Mouse (Mus musculus) MEL (cell line): ENCODE data around the gene Mymx. TPM values are rescaled to one million over a fixed set of nuclear protein-coding genes. Genes with fewer than 3 reads are reported as not detected.

Experiments used
- DNase-seq: peaks from one replicate; pipeline ENCODE4 v3.0.0; 2011; ENCODE audit warnings: low read depth, low spot score
- H3K27ac ChIP-seq: 2 replicates; pipeline ENCODE4 v1.5.1; 2012; ENCODE audit warnings: low read depth, mild to moderate bottlenecking, control low read depth, low read length, moderate library complexity; ENCODE audit not compliant: control insufficient read depth
- H3K27me3 ChIP-seq, 2 experiments: fragments of 150-350 bp in 1 of 2; sonication (generic) in 1 of 2; 2 replicates each; pipeline ENCODE4 v1.6.1; 2012; ENCODE audit warnings: low read length in 2 of 2, mild to moderate bottlenecking in 2 of 2, improper control_type of control experiment in 1 of 2, moderate library complexity in 1 of 2; ENCODE audit not compliant: insufficient read depth in 2 of 2, control insufficient read depth in 1 of 2
- H3K36me3 ChIP-seq, 2 experiments: 2 replicates each; pipeline ENCODE4 v1.6.1; 2012 to 2014; ENCODE audit warnings: low read length in 2 of 2, improper control_type of control experiment in 1 of 2, inconsistent platforms in 1 of 2, mild to moderate bottlenecking in 1 of 2; ENCODE audit not compliant: insufficient read depth in 2 of 2, control insufficient read depth in 1 of 2
- H3K4me1 ChIP-seq, 2 experiments: fragments of 150-350 bp in 1 of 2; sonication (generic) in 1 of 2; 2 replicates each; pipeline ENCODE4 v1.6.1; 2012; ENCODE audit warnings: low read length in 2 of 2, improper control_type of control experiment in 1 of 2, mild to moderate bottlenecking in 1 of 2; ENCODE audit not compliant: insufficient read depth in 2 of 2, control insufficient read depth in 1 of 2
- H3K4me3 ChIP-seq, 2 experiments: fragments of 150-350 bp in 1 of 2; sonication (generic) in 1 of 2; 2 replicates each; pipeline ENCODE4 v1.5.1; 2012; ENCODE audit warnings: low read depth in 2 of 2, low read length in 2 of 2, mild to moderate bottlenecking in 2 of 2, moderate library complexity in 2 of 2, control low read depth in 1 of 2, improper control_type of control experiment in 1 of 2; ENCODE audit not compliant: control insufficient read depth in 1 of 2, insufficient read depth in 1 of 2
- H3K79me2 ChIP-seq: 2 replicates; pipeline ENCODE4 v1.6.1; 2012; ENCODE audit warnings: mild to moderate bottlenecking, low read length, moderate library complexity; ENCODE audit not compliant: control insufficient read depth, poor library complexity, insufficient read depth
- H3K9ac ChIP-seq: 2 replicates; pipeline ENCODE4 v1.6.1; 2012; ENCODE audit warnings: low read depth, mild to moderate bottlenecking, control low read depth, low read length, moderate library complexity; ENCODE audit not compliant: control insufficient read depth, poor library complexity, severe bottlenecking
- H3K9me3 ChIP-seq: fragments of 150-350 bp; sonication (generic); replicated peaks from 2 replicates; pipeline ENCODE4 v1.6.1; 2012; ENCODE audit warnings: mild to moderate bottlenecking, low read length, improper control_type of control experiment, moderate library complexity; ENCODE audit not compliant: insufficient read depth
- BHLHE40 ChIP-seq: IDR thresholded peaks from 2 replicates; pipeline ENCODE4 v1.6.1; 2012; ENCODE audit warnings: low read depth, mild to moderate bottlenecking, inconsistent platforms, low read length, improper control_type of control experiment, borderline replicate concordance
- CTCF ChIP-seq, 3 experiments: IDR thresholded peaks in 2 of 3; conservative IDR thresholded peaks in 1 of 3; 2 replicates each; pipeline ENCODE4 v1.5.1; 2011 to 2012; ENCODE audit warnings: low read length in 3 of 3, low read depth in 2 of 3, mild to moderate bottlenecking in 2 of 3, improper control_type of control experiment in 1 of 3, inconsistent platforms in 1 of 3, mixed read lengths in 1 of 3, moderate library complexity in 1 of 3; ENCODE audit not compliant: control insufficient read depth in 1 of 3, insufficient read depth in 1 of 3, poor library complexity in 1 of 3, severe bottlenecking in 1 of 3
- E2F4 ChIP-seq: IDR thresholded peaks from 2 replicates; pipeline ENCODE4 v1.6.1; 2011; ENCODE audit warnings: low read depth, low read length, improper control_type of control experiment, borderline replicate concordance
- ETS1 ChIP-seq: IDR thresholded peaks from 2 replicates; pipeline ENCODE4 v1.6.1; 2012; ENCODE audit warnings: low read depth, mild to moderate bottlenecking, inconsistent platforms, low read length, improper control_type of control experiment, moderate library complexity
- GABPA ChIP-seq: IDR thresholded peaks from 2 replicates; pipeline ENCODE4 v1.6.1; 2012; ENCODE audit warnings: low read depth, mild to moderate bottlenecking, inconsistent platforms, low read length, improper control_type of control experiment, moderate library complexity
- HCFC1 ChIP-seq: IDR thresholded peaks from 2 replicates; pipeline ENCODE4 v1.6.1; 2012; ENCODE audit warnings: low read depth, mild to moderate bottlenecking, inconsistent platforms, low read length, improper control_type of control experiment, moderate library complexity
- MAFK ChIP-seq: IDR thresholded peaks from 2 replicates; pipeline ENCODE4 v1.6.1; 2011; ENCODE audit warnings: low read depth, mild to moderate bottlenecking, low read length, improper control_type of control experiment, borderline replicate concordance
- MAZ ChIP-seq: IDR thresholded peaks from 2 replicates; pipeline ENCODE4 v1.6.1; 2012; ENCODE audit warnings: low read depth, mild to moderate bottlenecking, inconsistent platforms, low read length, improper control_type of control experiment
- NRF1 ChIP-seq: IDR thresholded peaks from 2 replicates; pipeline ENCODE4 v1.6.1; 2014; ENCODE audit warnings: low read depth, mild to moderate bottlenecking, inconsistent platforms, low read length, improper control_type of control experiment, moderate library complexity; ENCODE audit not compliant: poor library complexity, insufficient read depth, severe bottlenecking
- POLR2A ChIP-seq, 2 experiments: IDR thresholded peaks; 2 replicates each; pipeline ENCODE4 v1.6.1; 2011 to 2012; ENCODE audit warnings: low read length in 2 of 2, mild to moderate bottlenecking in 2 of 2, control low read depth in 1 of 2, improper control_type of control experiment in 1 of 2, low read depth in 1 of 2, moderate library complexity in 1 of 2; ENCODE audit not compliant: control insufficient read depth in 1 of 2, insufficient read depth in 1 of 2, poor library complexity in 1 of 2
- RAD21 ChIP-seq: IDR thresholded peaks from 2 replicates; pipeline ENCODE4 v1.6.1; 2011; ENCODE audit warnings: mild to moderate bottlenecking, low read depth, low read length, improper control_type of control experiment
- SMC3 ChIP-seq: IDR thresholded peaks from 2 replicates; pipeline ENCODE4 v1.6.1; 2011; ENCODE audit warnings: low read depth, low read length, improper control_type of control experiment
- TCF12 ChIP-seq: IDR thresholded peaks from 2 replicates; pipeline ENCODE4 v1.6.1; 2014; ENCODE audit warnings: low read depth, mild to moderate bottlenecking, inconsistent platforms, low read length, improper control_type of control experiment, moderate library complexity
- ZC3H11A ChIP-seq: IDR thresholded peaks from 2 replicates; pipeline ENCODE4 v1.6.1; 2012; ENCODE audit warnings: low read depth, mild to moderate bottlenecking, inconsistent platforms, low read length, improper control_type of control experiment
- ZKSCAN1 ChIP-seq: IDR thresholded peaks from 2 replicates; pipeline ENCODE4 v1.6.1; 2012; ENCODE audit warnings: low read depth, mild to moderate bottlenecking, inconsistent platforms, low read length, improper control_type of control experiment, moderate library complexity
- polyA plus RNA-seq, 2 experiments: library from polyadenylated mRNA; stranded (reverse) in 1 of 2; unstranded in 1 of 2; fragments of >175 nt in 1 of 2; fragments of >200 nt in 1 of 2; gene quantifications; 2 replicates each; pipeline versions ENCODE4 v1.2.1 to v1.2.4; 2012; ENCODE audit warnings: low replicate concordance in 2 of 2, low read depth in 1 of 2; ENCODE audit not compliant: insufficient read length in 2 of 2, insufficient read depth in 1 of 2, missing spikeins in 1 of 2
- total RNA-seq: library from RNA; depleted of rRNA; stranded (reverse); fragments of 300-350 nt; gene quantifications from 2 replicates; pipeline ENCODE4 v1.2.3, GENCODE M21; 2012

Gene Mymx
- total and polyA plus RNA-seq, 3 experiments, result not detected

GRCm38 (mm10) chr17:45588370-45588769 lies 13.5 kb downstream of the Mymx start:
- Histone ChIP-seq H3K27me3 (no peaks in the 10 kb centered on the region), H3K4me3 (no peak overlapping the region), H3K79me2 (peaks cover 20% of the 10 kb centered on the region), H3K9ac (no peak overlapping the region), H3K36me3 (peaks cover 8 to 21% of the 10 kb centered on the region in 2 experiments; a peak in 3 of 4 replicates), H3K27ac (no peak overlapping the region), H3K9me3 (no peaks in the 10 kb centered on the region), H3K4me1 (peaks cover 10 to 27% of the 10 kb centered on the region in 2 experiments)
- DNase-seq, result no peak
- TF ChIP-seq E2F4 (no peak), ZC3H11A (no peak), GABPA (no peak), POLR2A (IDR thresholded peaks at IDR 0.05; ENCODE audit: control insufficient read depth in 1 of 2, insufficient read depth in 1 of 2, low read depth in 1 of 2, low read length in 2 of 2, poor library complexity in 1 of 2) (no peak), ZKSCAN1 (no peak), NRF1 (no peak), RAD21 (no peak), MAFK (no peak), HCFC1 (no peak), MAZ (no peak), ETS1 (no peak), BHLHE40 (no peak)

DNA sequence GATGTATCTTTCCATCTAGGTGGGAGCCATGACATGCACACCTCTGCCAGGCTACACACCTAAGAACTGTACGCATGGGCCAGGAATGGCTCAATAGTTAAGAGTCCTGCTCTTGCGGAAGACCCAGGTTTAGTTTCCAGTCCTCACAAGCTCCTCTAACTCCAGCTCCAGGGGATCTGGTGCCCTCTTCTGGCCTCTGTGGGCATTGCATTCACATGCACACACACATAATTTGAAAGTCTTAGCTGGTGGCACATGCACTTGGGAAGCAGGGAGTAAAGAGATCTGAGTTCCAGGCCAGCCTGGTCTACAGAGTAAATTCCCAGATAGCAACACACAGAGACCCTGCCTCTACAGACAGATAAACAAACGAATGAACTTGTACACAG lies 15.5 kb downstream of the Mymx start:
- H3K4me3 ChIP-seq, result no peak overlapping the region
- no peaks in the 10 kb centered on the region for H3K27me3 ChIP-seq
- H3K9ac ChIP-seq, result no peak overlapping the region
- H3K27ac ChIP-seq, result no peak overlapping the region
- H3K9me3 ChIP-seq, result no peaks in the 10 kb centered on the region
- peaks cover 12 to 27% of the 10 kb centered on the region in 2 experiments for H3K4me1 ChIP-seq
- H3K79me2 ChIP-seq, result peaks cover 3% of the 10 kb centered on the region; the same call in 1 of the 2 replicates
- TF ChIP-seq CTCF (IDR thresholded peaks at IDR 0.05 in 2 of 3, conservative IDR thresholded peaks at IDR 0.05 in 1 of 3; ENCODE audit: control insufficient read depth in 1 of 3, insufficient read depth in 1 of 3, low read depth in 2 of 3, low read length in 3 of 3, poor library complexity in 1 of 3, severe bottlenecking in 1 of 3), result peak; percentile 58 to 78 (median 67)
- 0 out of 2 replicates have a peak, but pooled peaks have one; percentile 9 for TF ChIP-seq SMC3
- TF ChIP-seq TCF12, result no peak
- TF ChIP-seq, all 39 proteins: peak for 2
- peaks cover 8 to 16% of the 10 kb centered on the region in 2 experiments; a peak in 3 of 4 replicates for H3K36me3 ChIP-seq
- peak; percentile 75 for DNase-seq
